Mouse (Mus musculus): Measurements from ENCODE around the gene Gm9857. TPM values are rescaled to one million over a fixed set of nuclear protein-coding genes. Genes with fewer than 3 reads are reported as not detected.

The Gm9857 gene
- not detected for total RNA-seq (2021)
- long read RNA-seq, experiment 1: 0 reads
- long read RNA-seq, experiment 2: 0 reads

- intact Hi-C loops (cut with DNase I): no loop called here
- no peak for DNase-seq (ENCODE audit: low spot score in 2 of 2)
Observed at GRCm38 (mm10) chr3:108940001-108940633, at the start of gene Gm9857. TSS of gene Gm9857 (minus strand) at chr3:108940445.

- DNase-seq (ENCODE audit: low spot score in 2 of 2): no peak
- intact Hi-C loops (cut with DNase I): no loop called here
Observed at GRCm38 (mm10) chr3:108987009-108987659, 46.9 kb upstream of the Gm9857 start.

GRCm38 (mm10) chr3:108986534-108986933, 46.3 kb upstream of the Gm9857 start:
- intact Hi-C loops (cut with DNase I): no loop called here
- no peak for DNase-seq (ENCODE audit: low spot score in 2 of 2)

- no peak for DNase-seq (ENCODE audit: low spot score in 2 of 2)
- intact Hi-C loops (cut with DNase I): no loop called here
Observed at GRCm38 (mm10) chr3:108983989-108984388, 43.7 kb upstream of the Gm9857 start.

GRCm38 (mm10) chr3:108981946-108982345, 41.7 kb upstream of the Gm9857 start:
- no peak for DNase-seq (ENCODE audit: low spot score in 2 of 2)
- intact Hi-C loops (cut with DNase I): no loop called here

DNA sequence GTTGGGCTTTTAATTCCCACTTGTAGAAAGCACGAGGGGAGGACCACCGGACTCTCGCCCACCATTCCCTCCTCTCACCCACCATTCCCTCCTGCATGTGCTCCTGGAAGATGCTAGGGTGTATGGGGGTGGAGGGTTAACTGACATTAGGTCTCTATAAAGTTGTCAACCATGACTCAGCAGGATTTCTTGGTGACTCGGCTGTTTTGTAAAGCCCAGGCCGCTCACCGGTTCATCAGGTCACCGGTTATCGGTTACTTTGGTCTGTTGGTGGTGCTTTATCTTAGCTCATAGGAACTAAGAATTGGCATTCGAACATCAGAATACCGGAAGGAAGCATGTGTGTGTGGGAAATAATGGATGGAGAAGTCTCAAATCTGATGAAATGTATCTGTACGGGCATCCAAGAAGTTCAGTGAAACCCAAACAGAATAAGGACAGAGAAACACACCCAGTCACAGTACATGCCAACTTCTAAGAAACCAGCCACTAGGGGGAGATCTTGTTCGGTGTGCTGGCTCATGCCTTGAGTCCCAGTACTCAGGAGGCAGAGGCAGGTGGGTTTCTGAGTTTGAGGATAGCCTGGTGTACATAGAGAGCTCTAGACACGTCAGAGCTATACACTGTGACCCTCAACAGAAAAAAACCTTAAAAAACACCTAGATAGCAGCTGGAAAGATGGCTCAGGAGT, 37.2 kb upstream of the Gm9857 start:
- no peak for DNase-seq (ENCODE audit: low spot score in 2 of 2)
- intact Hi-C loops (cut with DNase I): no loop called here

DNA sequence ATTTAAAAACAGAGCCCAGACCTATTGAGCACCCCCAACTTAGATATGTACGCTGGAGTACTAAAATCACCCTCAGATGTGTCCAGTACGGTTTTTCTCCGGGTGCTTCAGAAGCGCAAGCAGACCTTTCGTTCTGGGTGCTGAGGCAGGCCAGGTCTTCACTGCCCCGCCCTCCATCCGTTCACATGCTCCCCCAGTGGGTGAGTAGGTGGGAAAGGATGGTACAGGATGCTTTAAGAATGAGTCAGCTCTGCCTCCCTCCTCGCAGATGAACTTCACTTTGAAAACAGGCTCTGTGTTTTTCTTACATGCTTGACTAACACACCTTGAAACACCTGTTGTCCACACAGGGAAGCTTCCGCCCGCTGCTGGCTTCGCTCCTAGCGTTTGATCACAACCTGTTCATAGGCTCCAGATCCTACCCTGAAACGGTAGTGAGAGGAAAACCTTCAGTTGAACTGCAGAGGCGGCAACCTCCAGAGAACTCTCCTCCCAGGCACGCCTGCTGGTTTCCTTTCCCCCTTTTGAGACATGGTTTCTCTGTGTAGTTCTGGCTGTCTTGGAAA, 34.8 kb upstream of the Gm9857 start:
- intact Hi-C loops (cut with DNase I): no loop called here
- DNase-seq (ENCODE audit: low spot score in 2 of 2): no peak

DNA sequence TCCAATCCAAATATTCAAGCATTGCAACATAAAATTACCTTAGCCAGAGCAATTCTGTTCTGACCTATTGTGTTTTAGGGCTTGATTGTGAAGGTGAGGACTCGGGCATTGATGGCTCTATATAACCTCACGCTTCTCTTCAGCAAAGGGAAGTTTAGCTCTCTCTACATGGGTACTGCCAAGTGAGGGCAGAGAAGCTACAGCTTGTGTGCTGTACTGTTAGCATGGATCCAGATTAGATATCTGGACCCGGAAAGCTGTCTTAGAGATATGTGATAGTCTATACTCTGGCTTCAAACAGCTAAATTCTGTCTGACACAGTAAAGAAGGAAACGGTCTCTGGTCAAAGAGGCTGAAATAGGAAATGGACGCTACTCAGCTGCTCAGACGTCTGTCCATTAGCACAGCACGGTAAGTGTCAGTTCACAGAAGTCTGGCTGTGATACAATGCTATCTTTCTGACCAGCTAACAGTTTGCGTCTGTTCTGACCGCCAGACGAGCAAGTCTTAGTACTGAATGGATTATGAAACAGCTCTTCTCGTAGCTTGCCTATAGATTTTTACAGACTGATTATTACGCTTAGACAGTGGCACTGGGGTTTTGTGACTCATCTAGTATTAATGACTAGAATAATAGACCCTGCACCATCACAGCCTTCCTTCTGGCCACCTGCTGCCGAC, 33.9 kb upstream of the Gm9857 start:
- intact Hi-C loops (cut with DNase I): no loop called here
- DNase-seq (ENCODE audit: low spot score in 2 of 2): no peak

DNA sequence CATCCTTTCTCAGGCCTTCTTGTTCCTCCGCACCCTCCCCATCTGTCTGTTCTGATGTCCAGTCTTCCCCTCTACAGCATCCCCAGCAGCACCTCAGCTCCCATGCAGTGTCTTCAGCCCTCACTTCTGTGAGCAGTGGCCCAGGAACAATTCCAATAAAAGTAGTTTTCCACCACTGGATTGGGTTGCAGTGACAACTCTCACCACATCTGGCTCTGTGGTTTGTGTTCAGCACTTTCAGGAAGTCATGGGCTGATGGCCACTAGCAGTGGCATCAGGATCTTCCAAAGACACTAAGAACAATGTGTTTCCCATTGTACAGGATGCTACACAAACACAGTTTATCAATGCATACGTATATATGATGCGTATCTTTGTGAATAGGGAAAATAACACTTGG, 25.8 kb upstream of the Gm9857 start:
- no peak for DNase-seq (ENCODE audit: low spot score in 2 of 2)
- intact Hi-C loops (cut with DNase I): no loop called here

GRCm38 (mm10) chr3:108964361-108965044, 24.3 kb upstream of the Gm9857 start:
- intact Hi-C loops (cut with DNase I): no loop called here
- no peak for DNase-seq (ENCODE audit: low spot score in 2 of 2)

DNA sequence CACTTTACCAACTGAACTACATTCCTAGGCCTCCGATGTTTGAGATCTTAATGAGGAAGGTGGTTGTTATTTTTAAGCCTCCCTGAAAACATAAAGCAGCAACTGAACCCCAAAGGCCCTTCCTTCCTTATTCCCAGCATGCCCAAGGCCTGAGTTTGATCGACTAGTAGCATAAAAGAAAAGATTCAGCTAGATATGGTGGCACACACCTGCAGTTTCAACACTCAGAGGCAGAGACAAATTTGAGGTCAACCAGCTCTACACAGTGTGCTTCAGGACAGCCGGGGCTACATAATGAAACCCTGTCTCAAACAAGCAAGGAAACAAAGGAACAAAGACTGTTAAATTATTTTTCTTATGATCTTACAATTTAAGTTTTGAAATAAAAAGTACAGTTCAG, 23.5 kb upstream of the Gm9857 start:
- intact Hi-C loops (cut with DNase I): no loop called here
- no peak for DNase-seq (ENCODE audit: low spot score in 2 of 2)

DNA sequence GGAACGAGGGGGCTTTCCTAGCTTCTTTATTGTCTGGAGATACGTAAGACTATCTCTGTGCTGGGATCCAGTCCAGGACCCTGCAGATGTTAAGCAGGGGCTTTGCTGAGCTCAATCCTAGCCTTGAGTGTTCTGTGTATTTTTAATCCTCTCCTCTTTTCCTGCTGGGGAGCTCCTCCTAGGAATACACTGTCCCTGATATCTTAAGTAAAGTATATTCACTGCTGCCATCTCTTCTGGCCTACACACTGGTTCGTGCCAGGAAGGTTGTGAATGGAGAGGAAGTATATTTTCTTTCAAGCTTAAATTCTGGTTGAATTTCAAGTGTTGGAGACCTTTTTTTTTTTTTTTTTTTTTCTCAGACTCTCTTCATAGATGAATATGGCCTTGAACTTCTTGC, 23.0 kb upstream of the Gm9857 start:
- no peak for DNase-seq (ENCODE audit: low spot score in 2 of 2)
- intact Hi-C loops (cut with DNase I): no loop called here

- no peak for DNase-seq (ENCODE audit: low spot score in 2 of 2)
- intact Hi-C loops (cut with DNase I): no loop called here
Observed at GRCm38 (mm10) chr3:108961655-108962054, 21.4 kb upstream of the Gm9857 start.

GRCm38 (mm10) chr3:108961226-108961625, 21.0 kb upstream of the Gm9857 start:
- intact Hi-C loops (cut with DNase I): no loop called here
- DNase-seq (ENCODE audit: low spot score in 2 of 2): peak in 1 of 2 experiments; percentile 48

DNA sequence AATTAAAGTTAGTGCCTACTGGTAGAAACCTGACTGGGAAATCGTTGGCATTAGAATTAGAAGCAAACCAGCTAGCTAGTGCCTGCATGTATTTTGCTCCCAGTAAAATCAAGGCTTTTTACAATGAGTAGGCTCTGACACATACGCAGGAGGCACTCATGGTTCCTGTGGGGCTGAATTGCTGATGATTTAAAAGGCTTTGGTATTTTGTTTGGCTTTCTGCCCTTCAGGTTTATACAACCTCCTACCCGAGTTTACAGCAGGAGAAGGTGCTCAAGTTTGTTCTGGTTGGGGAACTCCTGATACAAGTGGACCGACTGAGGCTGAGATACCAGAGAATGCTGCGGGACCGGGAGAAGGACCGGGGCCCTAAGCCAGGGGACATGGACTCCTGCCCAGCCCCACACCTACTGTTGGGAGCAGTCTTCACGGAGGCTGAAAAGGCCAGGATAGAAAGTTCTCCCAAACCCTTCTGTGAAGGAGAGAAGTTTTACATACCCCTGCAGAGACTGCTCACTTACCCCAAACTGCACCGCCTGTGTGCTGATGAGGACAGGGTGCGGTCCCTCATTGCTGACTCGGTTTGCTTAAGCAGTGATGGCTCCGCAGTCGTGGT, 19.5 kb upstream of the Gm9857 start:
- no peak for DNase-seq (ENCODE audit: low spot score in 2 of 2)
- intact Hi-C loops (cut with DNase I): no loop called here

DNA sequence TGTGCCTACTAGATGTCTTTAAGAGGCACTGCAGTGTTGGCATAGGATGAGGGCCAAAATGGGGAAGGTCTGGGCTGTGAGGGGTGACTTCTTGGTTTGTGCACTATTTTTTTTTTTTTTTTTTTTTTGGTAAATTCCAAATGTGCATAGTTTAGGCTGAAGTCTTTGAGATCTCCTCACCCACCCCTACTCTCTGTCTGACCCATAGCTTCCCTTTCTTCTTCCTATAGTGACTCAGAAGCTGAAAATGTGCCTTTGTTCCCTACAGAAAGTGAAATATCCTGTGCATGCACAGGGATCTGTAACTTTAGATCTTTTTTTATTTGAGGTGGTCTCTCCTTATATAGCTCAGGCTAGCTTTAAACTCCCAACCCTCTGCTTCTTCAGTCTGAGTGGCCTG, 17.7 kb upstream of the Gm9857 start:
- DNase-seq (ENCODE audit: low spot score in 2 of 2): no peak
- intact Hi-C loops (cut with DNase I): no loop called here

- intact Hi-C loops (cut with DNase I): no loop called here
- DNase-seq (ENCODE audit: low spot score in 2 of 2): no peak
Observed at GRCm38 (mm10) chr3:108940996-108941395, 751 bp upstream of the Gm9857 start.

GRCm38 (mm10) chr3:108939573-108939972, 672 bp downstream of the Gm9857 start, which contains the start of gene Henmt1:
TSS of gene Henmt1 (plus strand) at chr3:108939873.
- intact Hi-C loops (cut with DNase I): no loop called here
- no peak for DNase-seq (ENCODE audit: low spot score in 2 of 2)

DNA sequence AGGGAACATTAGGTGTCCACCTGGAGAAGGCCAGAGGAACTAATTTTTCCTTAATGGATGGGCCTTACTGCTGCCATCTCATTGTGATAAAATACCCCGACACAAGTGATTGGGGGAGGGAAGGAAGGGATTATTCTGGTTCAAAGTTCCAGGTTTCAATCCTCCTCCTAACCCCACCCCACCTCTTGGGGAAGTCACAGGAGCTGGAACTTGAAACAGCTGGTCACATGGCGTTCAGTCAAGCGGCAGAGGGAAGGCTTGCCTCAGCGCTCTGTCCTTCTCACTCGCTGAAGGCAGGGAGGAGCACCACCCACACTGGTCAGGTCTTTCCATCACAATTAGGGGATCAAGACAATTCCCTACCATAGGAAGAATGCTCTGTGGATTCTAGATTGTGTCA, 1.6 kb downstream of the Gm9857 start:
- intact Hi-C loops (cut with DNase I): no loop called here
- no peak for DNase-seq (ENCODE audit: low spot score in 2 of 2)
